Mouse (Mus musculus): ENCODE data around the gene Atp6v1c2. TPM values are rescaled to one million over a fixed set of nuclear protein-coding genes. Genes with fewer than 3 reads are reported as not detected.

Gene Atp6v1c2
- polyA plus RNA-seq, 1 experiment from 2014 or later: not detected

GRCm38 (mm10) chr12:17339114-17339905, 10.2 kb upstream of the Atp6v1c2 start:
- Histone ChIP-seq H3K9ac (ENCODE audit: low read depth, low read length) (no peak overlapping the region), H3K36me3 (ENCODE audit: control insufficient read depth, insufficient read depth) (no peaks in the 10 kb centered on the region), H3K4me2 (replicated peaks; ENCODE audit: low read depth) (no peak overlapping the region), H3K27me3 (replicated peaks; ENCODE audit: control insufficient read depth, insufficient read depth, low read length) (no peaks in the 10 kb centered on the region), H3K4me1 (replicated peaks; ENCODE audit: control insufficient read depth, insufficient read depth, low read length) (no peaks in the 10 kb centered on the region), H3K27ac (ENCODE audit: low read depth, low read length) (no peak overlapping the region), H3K4me3 (ENCODE audit: low read depth, low read length) (no peak overlapping the region), H3K9me3 (ENCODE audit: control insufficient read depth) (no peaks in the 10 kb centered on the region)
- 68% methylated on average over 3 of the region's 3 CpGs for WGBS
- peak; percentile 57 for TF ChIP-seq CTCF (IDR thresholded peaks at IDR 0.05; ENCODE audit: low read depth)
- no peak for ATAC-seq

- no peak for ATAC-seq
- no peak overlapping the region for H3K27ac ChIP-seq (ENCODE audit: low read depth, low read length)
- no peak overlapping the region for H3K4me2 ChIP-seq (replicated peaks; ENCODE audit: low read depth)
- WGBS: 68% methylated on average over 2 of the region's 2 CpGs
- no peaks in the 10 kb centered on the region for H3K9me3 ChIP-seq (ENCODE audit: control insufficient read depth)
- no peaks in the 10 kb centered on the region for H3K4me1 ChIP-seq (replicated peaks; ENCODE audit: control insufficient read depth, insufficient read depth, low read length)
- H3K27me3 ChIP-seq (replicated peaks; ENCODE audit: control insufficient read depth, insufficient read depth, low read length): no peaks in the 10 kb centered on the region
- no peak overlapping the region for H3K9ac ChIP-seq (ENCODE audit: low read depth, low read length)
- no peak for TF ChIP-seq CTCF (IDR thresholded peaks at IDR 0.05; ENCODE audit: low read depth)
- no peak overlapping the region for H3K4me3 ChIP-seq (ENCODE audit: low read depth, low read length)
- H3K36me3 ChIP-seq (ENCODE audit: control insufficient read depth, insufficient read depth): no peaks in the 10 kb centered on the region
Measured at GRCm38 (mm10) chr12:17338338-17338737, 9.2 kb upstream of the Atp6v1c2 start.

DNA sequence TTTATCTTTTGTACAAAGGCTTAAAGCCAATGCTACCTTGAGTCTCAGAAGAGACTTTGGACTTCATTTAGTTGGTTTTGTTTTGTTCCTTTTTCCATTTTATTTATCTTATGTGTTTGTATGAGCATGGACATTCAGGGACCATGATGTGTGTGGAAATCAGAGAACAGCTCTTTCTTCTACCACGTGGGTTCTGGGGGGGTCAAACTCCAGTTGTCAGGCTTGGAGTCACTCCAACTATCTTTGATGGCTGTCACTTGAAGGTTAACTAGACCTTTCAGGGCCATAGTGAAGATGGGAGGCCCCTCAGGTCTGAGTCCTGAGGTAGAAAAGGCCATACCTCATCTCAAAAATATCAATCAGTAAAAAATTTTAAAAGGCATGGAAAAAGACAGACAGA, 4.3 kb upstream of the Atp6v1c2 start:
- Histone ChIP-seq H3K4me1 (replicated peaks; ENCODE audit: control insufficient read depth, insufficient read depth, low read length) (no peaks in the 10 kb centered on the region), H3K4me2 (replicated peaks; ENCODE audit: low read depth) (no peak overlapping the region), H3K27ac (ENCODE audit: low read depth, low read length) (no peak overlapping the region), H3K9ac (ENCODE audit: low read depth, low read length) (no peak overlapping the region), H3K27me3 (replicated peaks; ENCODE audit: control insufficient read depth, insufficient read depth, low read length) (no peaks in the 10 kb centered on the region), H3K9me3 (ENCODE audit: control insufficient read depth) (no peaks in the 10 kb centered on the region), H3K36me3 (ENCODE audit: control insufficient read depth, insufficient read depth) (no peaks in the 10 kb centered on the region), H3K4me3 (ENCODE audit: low read depth, low read length) (no peak overlapping the region)
- no peak for TF ChIP-seq CTCF (IDR thresholded peaks at IDR 0.05; ENCODE audit: low read depth)
- WGBS: 18% methylated on average over 1 of the region's 1 CpGs
- no peak for ATAC-seq

- peak overlapping the region; percentile 17; the same call in 1 of the 2 replicates for H3K9ac ChIP-seq (ENCODE audit: low read depth, low read length)
- peak overlapping the region; percentile 72 for H3K4me2 ChIP-seq (replicated peaks; ENCODE audit: low read depth)
- H3K36me3 ChIP-seq (ENCODE audit: control insufficient read depth, insufficient read depth): no peaks in the 10 kb centered on the region
- no peaks in the 10 kb centered on the region for H3K9me3 ChIP-seq (ENCODE audit: control insufficient read depth)
- H3K4me3 ChIP-seq (ENCODE audit: low read depth, low read length): peak overlapping the region; percentile 45
- TF ChIP-seq CTCF (IDR thresholded peaks at IDR 0.05; ENCODE audit: low read depth): no peak
- ATAC-seq: peak; percentile 36; the same call in 1 of the 2 replicates
- H3K27ac ChIP-seq (ENCODE audit: low read depth, low read length): no peak overlapping the region
- WGBS: 4% methylated on average over 50 of the region's 51 CpGs
- H3K4me1 ChIP-seq (replicated peaks; ENCODE audit: control insufficient read depth, insufficient read depth, low read length): no peaks in the 10 kb centered on the region
- peaks cover 30% of the 10 kb centered on the region for H3K27me3 ChIP-seq (replicated peaks; ENCODE audit: control insufficient read depth, insufficient read depth, low read length)
Measured at GRCm38 (mm10) chr12:17324549-17325470, 4.3 kb downstream of the Atp6v1c2 start.

- WGBS: 64% methylated on average over 3 of the region's 3 CpGs
- Histone ChIP-seq H3K36me3 (ENCODE audit: control insufficient read depth, insufficient read depth) (no peaks in the 10 kb centered on the region), H3K4me2 (replicated peaks; ENCODE audit: low read depth) (no peak overlapping the region), H3K27me3 (replicated peaks; ENCODE audit: control insufficient read depth, insufficient read depth, low read length) (peaks cover 8% of the 10 kb centered on the region), H3K9me3 (ENCODE audit: control insufficient read depth) (no peaks in the 10 kb centered on the region), H3K9ac (ENCODE audit: low read depth, low read length) (no peak overlapping the region), H3K4me3 (ENCODE audit: low read depth, low read length) (no peak overlapping the region), H3K27ac (ENCODE audit: low read depth, low read length) (no peak overlapping the region), H3K4me1 (replicated peaks; ENCODE audit: control insufficient read depth, insufficient read depth, low read length) (no peaks in the 10 kb centered on the region)
- TF ChIP-seq CTCF (IDR thresholded peaks at IDR 0.05; ENCODE audit: low read depth): no peak
- ATAC-seq: no peak
Measured at GRCm38 (mm10) chr12:17318453-17318852, 10.7 kb downstream of the Atp6v1c2 start.

DNA sequence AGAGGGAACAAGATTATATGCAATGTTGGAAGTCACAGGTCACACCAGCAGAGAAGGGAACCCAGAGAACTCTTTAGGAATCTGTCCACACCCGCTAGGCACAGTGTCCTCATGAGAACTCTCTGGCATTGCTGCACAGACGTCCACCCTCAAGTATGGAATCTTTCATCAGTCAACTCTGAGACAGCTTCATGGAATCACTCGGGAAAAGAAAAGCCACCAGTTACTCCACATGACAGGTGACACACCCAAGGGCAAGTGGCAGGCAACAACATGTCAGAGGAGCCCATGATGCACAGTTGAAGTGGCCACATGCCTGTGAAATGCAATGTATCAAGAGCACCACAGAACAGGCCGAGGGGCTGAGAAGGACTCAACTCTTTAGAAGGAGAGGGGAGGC, 11.2 kb downstream of the Atp6v1c2 start:
- no peaks in the 10 kb centered on the region for H3K9me3 ChIP-seq (ENCODE audit: control insufficient read depth)
- no peak overlapping the region for H3K27ac ChIP-seq (ENCODE audit: low read depth, low read length)
- H3K4me2 ChIP-seq (replicated peaks; ENCODE audit: low read depth): no peak overlapping the region
- no peaks in the 10 kb centered on the region for H3K36me3 ChIP-seq (ENCODE audit: control insufficient read depth, insufficient read depth)
- no peaks in the 10 kb centered on the region for H3K4me1 ChIP-seq (replicated peaks; ENCODE audit: control insufficient read depth, insufficient read depth, low read length)
- no peak for TF ChIP-seq CTCF (IDR thresholded peaks at IDR 0.05; ENCODE audit: low read depth)
- H3K4me3 ChIP-seq (ENCODE audit: low read depth, low read length): no peak overlapping the region
- H3K27me3 ChIP-seq (replicated peaks; ENCODE audit: control insufficient read depth, insufficient read depth, low read length): peaks cover 3% of the 10 kb centered on the region
- no peak overlapping the region for H3K9ac ChIP-seq (ENCODE audit: low read depth, low read length)
- WGBS: 59% methylated on average over 4 of the region's 4 CpGs
- no peak for ATAC-seq

Data from intestine, postnatal 0 days (tissue).